Mouse (Mus musculus) liver, adult (tissue): ENCODE measurements at regions not wholly inside any gene's neighbourhood (a gene's known extent, or its start where the extent isn't known, plus 50 kb on each side); places are given as distances from the start of the nearest gene placed in this dataset.

Experiments used
- GATA4 ChIP-seq: IDR thresholded peaks from 2 replicates; pipeline ENCODE4 v1.6.1; 2014; ENCODE audit warnings: mild to moderate bottlenecking, low read length; ENCODE audit not compliant: insufficient replicate concordance

- TF ChIP-seq GATA4 = no peak
Measured at GRCm38 (mm10) chr11:28685407-28685806, 101.3 kb upstream of the Ccdc85a start.

- TF ChIP-seq GATA4 = no peak
Measured at GRCm38 (mm10) chr11:28681311-28681710, 97.2 kb upstream of the Ccdc85a start.

GRCm38 (mm10) chr11:28670765-28671164 is 86.6 kb upstream of the Ccdc85a start:
- TF ChIP-seq GATA4 = no peak

- TF ChIP-seq GATA4 = no peak
Measured at GRCm38 (mm10) chr11:28669359-28669758, 85.2 kb upstream of the Ccdc85a start.

- no peak for TF ChIP-seq GATA4
Measured at GRCm38 (mm10) chr11:28660377-28660776, 76.3 kb upstream of the Ccdc85a start.

GRCm38 (mm10) chr11:28655169-28655846 is 71.2 kb upstream of the Ccdc85a start:
- no peak for TF ChIP-seq GATA4

GRCm38 (mm10) chr11:28649446-28649845 is 65.3 kb upstream of the Ccdc85a start:
- TF ChIP-seq GATA4 = no peak

GRCm38 (mm10) chr11:28648916-28649315 is 64.8 kb upstream of the Ccdc85a start:
- TF ChIP-seq GATA4 = no peak

GRCm38 (mm10) chr11:28639081-28639480 is 55.0 kb upstream of the Ccdc85a start:
- TF ChIP-seq GATA4 = no peak

GRCm38 (mm10) chr11:28636752-28637151 is 52.6 kb upstream of the Ccdc85a start:
- no peak for TF ChIP-seq GATA4
